Mouse (Mus musculus) adrenal gland, adult 2 months (tissue): ENCODE measurements around the gene Pias4. TPM values are rescaled to one million over a fixed set of nuclear protein-coding genes. Genes with fewer than 3 reads are reported as not detected.

Source experiments
- DNase-seq: peaks from one replicate; pipeline ENCODE4 v3.0.0; 2021
- microRNA-seq, 2 experiments: library from miRNA; unstranded; fragments of <30 nt; microRNA quantifications; one replicate each; pipeline ENCODE4 v1.2.0; 2021
- polyA plus RNA-seq: library from polyadenylated mRNA; depleted of rRNA; stranded (reverse); fragments of >200 nt; gene quantifications from 2 replicates; pipeline ENCODE4 v1.2.3, GENCODE M21; 2012; rRNA removed
- total RNA-seq, 2 experiments: library from RNA; stranded (reverse); gene quantifications; 2 replicates each; pipeline ENCODE4 v1.2.3; 2021

Gene Pias4
- total and polyA plus RNA-seq, 3 experiments = 27.3 to 48.6 (median 29.8) TPM

DNA sequence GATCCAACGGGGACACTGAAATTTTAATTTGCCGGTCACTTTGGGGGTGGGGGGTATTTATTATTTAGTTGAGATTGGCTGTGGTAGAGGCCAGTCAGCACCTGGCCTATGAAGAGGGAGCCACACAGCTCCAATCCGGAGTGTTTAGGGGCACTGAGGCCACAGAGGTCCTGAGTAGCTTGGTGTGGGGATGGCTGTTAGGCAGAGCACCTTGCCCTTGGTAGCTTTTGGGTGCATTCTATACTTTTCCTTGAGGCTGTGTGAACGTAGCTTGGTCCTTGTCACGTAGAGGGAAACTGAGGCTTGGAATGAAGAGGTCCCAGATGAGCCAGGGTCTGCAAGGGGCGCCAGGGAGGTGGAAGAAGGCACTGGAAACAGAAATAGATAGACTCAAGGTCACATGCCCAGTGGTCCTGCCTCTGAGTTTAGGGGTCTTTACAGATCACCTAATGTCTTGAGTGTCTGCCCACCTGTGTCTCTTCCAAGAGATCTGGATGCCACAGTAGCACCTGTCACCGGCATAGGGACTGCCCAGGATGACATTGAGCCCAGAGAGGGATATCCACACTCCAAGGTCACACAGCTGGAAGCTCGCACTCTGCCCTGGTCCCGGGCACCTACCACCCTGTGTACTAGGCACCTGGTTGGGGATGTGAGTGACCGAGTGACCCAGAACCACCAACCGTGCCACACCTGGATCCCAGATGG, 28.7 kb downstream of the Pias4 start:
- DNase-seq = peak; percentile 30

GRCm38 (mm10) chr10:81138131-81138782, 29.5 kb downstream of the Pias4 start:
- no peak for DNase-seq

GRCm38 (mm10) chr10:81137252-81138130, 30.2 kb downstream of the Pias4 start:
- DNase-seq = peak; percentile 99

DNA sequence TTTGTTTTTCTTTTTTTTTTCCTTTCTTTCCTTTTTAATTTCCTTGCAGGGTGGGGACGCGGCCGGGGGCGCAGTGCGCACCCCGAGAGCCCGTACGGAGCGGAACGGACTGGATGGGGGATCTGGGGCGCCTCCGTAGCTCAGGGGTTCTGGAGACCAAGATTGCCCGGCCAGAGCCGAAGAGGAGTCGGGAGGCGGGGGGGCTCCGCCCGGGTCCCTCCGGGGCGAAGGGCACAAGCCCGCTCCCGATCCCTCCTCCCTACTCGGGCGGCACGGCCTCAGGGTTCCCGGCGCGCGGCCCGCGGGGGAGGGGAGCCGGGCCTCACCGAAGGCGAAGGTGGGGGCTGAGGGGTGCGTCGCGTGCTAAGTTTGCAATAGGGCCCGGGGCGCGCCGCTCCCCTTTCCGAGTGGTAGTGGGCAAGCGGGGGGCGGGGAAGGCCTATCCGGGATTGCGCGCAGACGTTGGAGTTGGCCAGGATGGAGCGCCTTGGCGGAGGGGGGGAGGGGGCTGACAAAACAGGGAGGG, 31.0 kb downstream of the Pias4 start:
- DNase-seq = peak; percentile 90

- DNase-seq = peak; percentile 87
Observed at GRCm38 (mm10) chr10:81135831-81136705, 31.7 kb downstream of the Pias4 start.

- peak; percentile 62 for DNase-seq
Observed at GRCm38 (mm10) chr10:81134966-81135681, 32.6 kb downstream of the Pias4 start, which contains the start of gene Zbtb7a. Gene Zbtb7a (plus strand): TSS chr10:81135220.

DNA sequence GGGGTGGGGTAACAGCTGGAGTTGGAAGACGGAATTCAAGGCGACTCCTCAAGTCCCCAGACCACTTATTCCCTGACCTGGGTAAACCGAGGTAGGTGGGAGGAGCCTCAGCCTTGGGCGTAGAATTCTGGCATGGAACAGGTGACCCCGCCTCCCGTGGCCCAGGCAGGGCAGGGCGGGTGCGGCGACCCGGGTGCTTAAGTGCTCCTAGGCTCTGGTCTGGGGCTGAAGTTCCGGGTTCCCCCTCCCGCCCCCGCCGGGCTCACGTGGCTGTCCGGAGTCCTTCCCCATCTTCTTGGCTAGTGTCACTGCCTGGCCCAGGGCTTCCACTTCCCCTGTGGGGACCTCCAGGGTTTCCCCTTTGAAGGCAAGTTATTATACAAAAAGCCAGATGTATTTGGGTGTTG, 33.5 kb downstream of the Pias4 start:
- DNase-seq = peak; percentile 77

- DNase-seq = peak; percentile 73
Observed at GRCm38 (mm10) chr10:81123500-81123899, 44.2 kb downstream of the Pias4 start.

DNA sequence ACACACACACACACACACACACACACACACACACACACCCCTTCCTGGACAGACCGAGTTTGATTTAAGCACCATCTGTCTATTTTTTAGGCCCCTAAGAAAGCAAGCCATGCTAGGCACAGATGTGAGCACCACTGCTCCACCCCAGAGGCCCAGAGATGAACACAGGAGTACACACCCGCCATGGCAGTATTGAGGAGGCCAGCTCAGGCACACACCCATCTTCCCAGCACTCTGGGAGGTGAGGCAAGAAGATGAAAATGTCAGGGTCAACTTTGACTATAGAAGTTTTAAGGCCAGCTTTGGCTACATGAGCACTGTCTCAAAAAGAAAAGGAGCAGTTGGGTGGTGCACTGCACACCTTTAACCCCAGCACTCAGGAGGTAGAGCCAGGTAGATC, 44.8 kb downstream of the Pias4 start:
- no peak for DNase-seq

- no peak for DNase-seq
Observed at GRCm38 (mm10) chr10:81120650-81121049, 47.1 kb downstream of the Pias4 start.

- no peak for DNase-seq
Observed at GRCm38 (mm10) chr10:81119625-81120024, 48.1 kb downstream of the Pias4 start.

- peak; percentile 69 for DNase-seq
Observed at GRCm38 (mm10) chr10:81112946-81113345, 54.8 kb downstream of the Pias4 start.

- peak; percentile 92 for DNase-seq
Observed at GRCm38 (mm10) chr10:81106113-81106721, 61.5 kb downstream of the Pias4 start.

DNA sequence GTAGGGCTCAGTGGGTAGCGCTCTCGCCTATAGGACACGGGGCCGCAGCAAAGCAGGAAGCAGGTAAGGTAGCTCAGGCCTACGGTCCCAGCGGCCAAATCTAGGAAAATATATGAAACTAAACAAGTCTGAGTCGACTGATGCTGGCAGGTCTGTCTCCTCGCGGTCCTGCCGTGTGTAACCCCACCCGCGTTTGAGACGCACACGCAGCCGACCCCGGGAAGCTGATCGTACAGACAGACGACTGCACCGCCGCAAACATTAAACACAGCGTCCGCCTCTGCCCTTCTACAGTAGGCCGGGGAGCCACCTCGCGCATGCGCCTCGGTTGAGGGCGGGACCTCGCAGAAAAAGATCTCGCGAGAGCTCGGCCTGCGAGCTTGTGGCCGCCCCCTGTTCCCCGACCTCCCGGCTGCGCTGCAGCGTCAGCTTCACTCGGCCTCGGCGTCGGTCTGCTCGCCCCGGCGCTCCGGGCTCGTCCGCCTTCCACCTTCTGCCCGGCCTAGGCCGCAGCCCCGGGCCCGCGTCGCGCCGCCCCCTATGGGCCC, 62.1 kb downstream of the Pias4 start, which contains the start of gene Map2k2:
Gene Map2k2 (plus strand): TSS at position 351 of the 548 bp plus-strand sequence.
- DNase-seq = peak; percentile 98

Small RNA genes lying within 50 kb of the gene (microRNA-seq; reads per million reads assigned to microRNA genes)
- gene Mir5615-1 = 0 reads per million in 2 experiments
- 0 reads per million in 2 experiments for gene Mir5615-2

Other genes with a start within 250 kb of the Pias4 start
Only the 30 nearest of the 32 such genes appear.
- 1 to 10 TPM; 5.4 to 9.2 TPM for gene Gng7, start 153.0 kb downstream of the Pias4 start, total RNA-seq
- 8.5 and 8.6 TPM in 2 replicates for gene Gng7, start 153.0 kb downstream of the Pias4 start, polyA plus RNA-seq
- gene Diras1, start 142.3 kb downstream of the Pias4 start, total RNA-seq = 1 to 10 TPM; 1.4 to 3.6 TPM
- gene Diras1, start 142.3 kb downstream of the Pias4 start, polyA plus RNA-seq = 2.1 and 2.4 TPM in 2 replicates
- gene Slc39a3, start 130.5 kb downstream of the Pias4 start, total RNA-seq = 10 to 100 TPM; 50.9 to 53.0 TPM
- 121 and 154 TPM in 2 replicates for gene Slc39a3, start 130.5 kb downstream of the Pias4 start, polyA plus RNA-seq
- gene Sgta, start 107.7 kb downstream of the Pias4 start, total RNA-seq = 100 to 1,000 TPM; 198 to 288 TPM
- gene Sgta, start 107.7 kb downstream of the Pias4 start, polyA plus RNA-seq = 495 and 554 TPM in 2 replicates
- gene Thop1, start 97.9 kb downstream of the Pias4 start, total RNA-seq = 10 to 100 TPM; 40.5 to 77.9 TPM
- gene Thop1, start 97.9 kb downstream of the Pias4 start, polyA plus RNA-seq = 75.0 and 95.7 TPM in 2 replicates
- under 1 TPM; 0.59 to 0.86 TPM for gene Creb3l3, start 69.0 kb downstream of the Pias4 start, total RNA-seq
- 0.39 and 0.89 TPM in 2 replicates for gene Creb3l3, start 69.0 kb downstream of the Pias4 start, polyA plus RNA-seq
- gene Map2k2, start 62.0 kb downstream of the Pias4 start, total RNA-seq = 100 to 1,000 TPM; 157 to 185 TPM
- 787 and 873 TPM in 2 replicates for gene Map2k2, start 62.0 kb downstream of the Pias4 start, polyA plus RNA-seq
- gene Zbtb7a, start 32.7 kb downstream of the Pias4 start, total RNA-seq = 10 to 100 TPM; 62.9 to 80.9 TPM
- gene Zbtb7a, start 32.7 kb downstream of the Pias4 start, polyA plus RNA-seq = 150 and 158 TPM in 2 replicates
- gene Eef2, start 8.7 kb upstream of the Pias4 start, total RNA-seq = 1,000 to 10,000 TPM; 1,393 to 1,508 TPM
- 1,342 and 1,424 TPM in 2 replicates for gene Eef2, start 8.7 kb upstream of the Pias4 start, polyA plus RNA-seq
- gene Dapk3, start 15.1 kb upstream of the Pias4 start, total RNA-seq = 10 to 100 TPM; 74.6 to 76.7 TPM
- gene Dapk3, start 15.1 kb upstream of the Pias4 start, polyA plus RNA-seq = 100 and 127 TPM in 2 replicates
- gene 4930442H23Rik, start 15.9 kb upstream of the Pias4 start, total RNA-seq = not detected
- 0.12 TPM in 1 of 2 replicates, not detected in the other for gene 4930442H23Rik, start 15.9 kb upstream of the Pias4 start, polyA plus RNA-seq
- not detected for gene Nmrk2, start 34.1 kb upstream of the Pias4 start, total RNA-seq
- not detected in 2 replicates for gene Nmrk2, start 34.1 kb upstream of the Pias4 start, polyA plus RNA-seq
- gene Atcay, start 62.9 kb upstream of the Pias4 start, total RNA-seq = 1 to 10 TPM; 2.4 to 3.8 TPM
- gene Atcay, start 62.9 kb upstream of the Pias4 start, polyA plus RNA-seq = 1.4 and 1.6 TPM in 2 replicates
- 10 to 100 TPM; 12.6 to 14.1 TPM for gene Zfr2, start 65.2 kb upstream of the Pias4 start, total RNA-seq
- 38.7 and 47.5 TPM in 2 replicates for gene Zfr2, start 65.2 kb upstream of the Pias4 start, polyA plus RNA-seq
- gene Matk, start 85.0 kb upstream of the Pias4 start, total RNA-seq = under 1 TPM; 0.69 to 0.73 TPM
- 0.86 and 1.0 TPM in 2 replicates for gene Matk, start 85.0 kb upstream of the Pias4 start, polyA plus RNA-seq
- 100 to 1,000 TPM; 123 to 131 TPM for gene Mrpl54, start 99.0 kb upstream of the Pias4 start, total RNA-seq
- gene Mrpl54, start 99.0 kb upstream of the Pias4 start, polyA plus RNA-seq = 193 and 221 TPM in 2 replicates
- 100 to 1,000 TPM in 1 of 2 experiments, 10 to 100 TPM in 1; 83.5 to 121 TPM for gene Apba3, start 99.0 kb upstream of the Pias4 start, total RNA-seq
- gene Apba3, start 99.0 kb upstream of the Pias4 start, polyA plus RNA-seq = 165 and 188 TPM in 2 replicates
- gene Tjp3, start 123.7 kb upstream of the Pias4 start, total RNA-seq = under 1 TPM; 0.41 to 0.92 TPM
- 0.52 and 0.72 TPM in 2 replicates for gene Tjp3, start 123.7 kb upstream of the Pias4 start, polyA plus RNA-seq
- gene Pip5k1c, start 125.0 kb upstream of the Pias4 start, total RNA-seq = 10 to 100 TPM; 34.3 to 44.6 TPM
- 71.0 and 72.8 TPM in 2 replicates for gene Pip5k1c, start 125.0 kb upstream of the Pias4 start, polyA plus RNA-seq
- 10 to 100 TPM; 32.6 to 40.3 TPM for gene Cactin, start 153.2 kb upstream of the Pias4 start, total RNA-seq
- 35.5 and 37.4 TPM in 2 replicates for gene Cactin, start 153.2 kb upstream of the Pias4 start, polyA plus RNA-seq
- 10 to 100 TPM; 33.2 to 45.4 TPM for gene Tbxa2r, start 160.8 kb upstream of the Pias4 start, total RNA-seq
- 137 and 154 TPM in 2 replicates for gene Tbxa2r, start 160.8 kb upstream of the Pias4 start, polyA plus RNA-seq
- 10 to 100 TPM in 1 of 2 experiments, 1 to 10 TPM in 1; 2.9 to 10.3 TPM for gene Gipc3, start 175.3 kb upstream of the Pias4 start, total RNA-seq
- gene Gipc3, start 175.3 kb upstream of the Pias4 start, polyA plus RNA-seq = 2.8 and 3.2 TPM in 2 replicates
- 10 to 100 TPM; 81.6 to 89.9 TPM for gene Hmg20b, start 182.6 kb upstream of the Pias4 start, total RNA-seq
- 272 and 280 TPM in 2 replicates for gene Hmg20b, start 182.6 kb upstream of the Pias4 start, polyA plus RNA-seq
- gene Mfsd12, start 189.6 kb upstream of the Pias4 start, total RNA-seq = 10 to 100 TPM; 15.3 to 16.5 TPM
- 69.3 and 77.4 TPM in 2 replicates for gene Mfsd12, start 189.6 kb upstream of the Pias4 start, polyA plus RNA-seq
- gene 4930404N11Rik, start 197.9 kb upstream of the Pias4 start, total RNA-seq = 1 to 10 TPM; 1.2 to 3.6 TPM
- gene 4930404N11Rik, start 197.9 kb upstream of the Pias4 start, polyA plus RNA-seq = 9.7 and 12.4 TPM in 2 replicates
- gene Fzr1, start 210.6 kb upstream of the Pias4 start, total RNA-seq = 10 to 100 TPM; 40.7 to 45.0 TPM
- gene Fzr1, start 210.6 kb upstream of the Pias4 start, polyA plus RNA-seq = 95.6 and 103 TPM in 2 replicates
- 10 to 100 TPM; 39.6 to 54.3 TPM for gene Dohh, start 216.5 kb upstream of the Pias4 start, total RNA-seq
- 125 and 132 TPM in 2 replicates for gene Dohh, start 216.5 kb upstream of the Pias4 start, polyA plus RNA-seq
- 1 to 10 TPM; 1.8 to 2.5 TPM for gene Gm48551, start 216.5 kb upstream of the Pias4 start, total RNA-seq
- gene Gm48551, start 216.5 kb upstream of the Pias4 start, polyA plus RNA-seq = 2.9 and 6.7 TPM in 2 replicates
- 1 to 10 TPM in 1 of 2 experiments, not detected in 1; 1.4 TPM for gene Gm48552, start 221.1 kb upstream of the Pias4 start, total RNA-seq
- gene Gm48552, start 221.1 kb upstream of the Pias4 start, polyA plus RNA-seq = 2.5 and 4.4 TPM in 2 replicates
- 1 to 10 TPM; 1.4 to 1.6 TPM for gene Smim24, start 225.1 kb upstream of the Pias4 start, total RNA-seq
- 4.5 and 5.4 TPM in 2 replicates for gene Smim24, start 225.1 kb upstream of the Pias4 start, polyA plus RNA-seq